In genomic region chr1:185682458-185682750, GRCm38 (mm10) we compare ENCODE assay signal across 12 mouse cellular contexts.
A peak's percentile ranks its signal among the peaks of the same experiment; 100 is the strongest.
DNase-seq lines count a peak whose midpoint lies in the region; ATAC-seq lines count a peak whose summit lies in the region.
"Had no signal": no experiment of that assay in that cellular context is flagged by ENCODE, and none has a peak within 500 bp of the region (broad histone marks: within the 10 kb centered on the region; RNA-seq: fewer than 3 reads in every experiment).

No protein-coding gene starts in this region.

- H3K27ac ChIP-seq in heart, embryonic 11.5 days (ENCODE audit: low read depth, low read length): no peak overlapping the region
- peak overlapping the region; percentile 48 for H3K27ac ChIP-seq in lung, embryonic 16.5 days (ENCODE audit: low read length)
- H3K27ac ChIP-seq in neural tube, embryonic 13.5 days (replicated peaks): 0 out of 2 replicates have a peak overlapping the region, but pooled peaks have one; percentile 9
- H3K27ac ChIP-seq: liver, embryonic 14.5 days; macrophage; midbrain, embryonic 15.5 days had no signal

- H3K36me3 ChIP-seq in heart, embryonic 11.5 days (ENCODE audit: control insufficient read depth, insufficient read depth, low read length): no peaks in the 10 kb centered on the region
- no peaks in the 10 kb centered on the region for H3K36me3 ChIP-seq in lung, embryonic 16.5 days (ENCODE audit: control insufficient read depth, insufficient read depth, low read length)
- H3K36me3 ChIP-seq in neural tube, embryonic 13.5 days: no peaks in the 10 kb centered on the region
- H3K36me3 ChIP-seq: midbrain, embryonic 15.5 days had no signal

- H3K4me2 ChIP-seq in heart, embryonic 11.5 days: no peak overlapping the region
- no peak overlapping the region for H3K4me2 ChIP-seq in lung, embryonic 16.5 days (ENCODE audit: low read depth, low read length)
- no peak overlapping the region for H3K4me2 ChIP-seq in neural tube, embryonic 13.5 days

- intact Hi-C loops in gastrocnemius, postnatal 14 days (cut with DNase I; ENCODE audit: low total_unique reads): loop anchor here (5.0 to 10.0 kb wide), 2 partner anchors 502 to 1040 kb away; no protein-coding TSS in a partner anchor

- H3K9me3 ChIP-seq in heart, embryonic 11.5 days (replicated peaks; ENCODE audit: control insufficient read depth, low read length): no peaks in the 10 kb centered on the region
- H3K9me3 ChIP-seq in lung, embryonic 16.5 days (ENCODE audit: control insufficient read depth, low read length): no peaks in the 10 kb centered on the region
- H3K9me3 ChIP-seq in neural tube, embryonic 13.5 days: no peaks in the 10 kb centered on the region
- H3K9me3 ChIP-seq: midbrain, embryonic 15.5 days had no signal

- no peak for ATAC-seq in heart, embryonic 11.5 days (replicated peaks; ENCODE audit: insufficient number of reproducible peaks, low FRiP score, low TSS enrichment)
- ATAC-seq in lung, embryonic 16.5 days (ENCODE audit: low read depth): no peak
- no peak for ATAC-seq in neural tube, embryonic 13.5 days (ENCODE audit: low read depth)
- no peak for ATAC-seq in erythroid progenitor cell, adult 5-6 weeks (replicated peaks; ENCODE audit: low FRiP score, poor library complexity, severe bottlenecking)
- ATAC-seq: Patski had no signal

- 57% methylated on average over 3 of the region's 3 CpGs for WGBS in heart, embryonic 11.5 days (ENCODE audit: insufficient replicate concordance)
- 48% methylated on average over 3 of the region's 3 CpGs for WGBS in lung, embryonic 16.5 days
- WGBS in neural tube, embryonic 13.5 days: 57% methylated on average over 3 of the region's 3 CpGs

- peak; percentile 6 to 17 for DNase-seq in heart, adult 9 months (ENCODE audit: low spot score in 2 of 2)
- no peak for DNase-seq in lung, adult 18-20 months
- peak; percentile 22 for DNase-seq in gastrocnemius, postnatal 14 days
- no peak for DNase-seq in cerebellum, adult 9-10 months

- H3K4me3 ChIP-seq in heart, embryonic 11.5 days (ENCODE audit: low read depth, low read length): no peak overlapping the region
- H3K4me3 ChIP-seq in lung, embryonic 16.5 days (ENCODE audit: low read length): no peak overlapping the region
- H3K4me3 ChIP-seq in neural tube, embryonic 13.5 days: no peak overlapping the region
- H3K4me3 ChIP-seq: midbrain, embryonic 15.5 days had no signal

- peaks cover 2% of the 10 kb centered on the region; the same call in 1 of the 2 replicates for H3K4me1 ChIP-seq in heart, embryonic 11.5 days (ENCODE audit: control insufficient read depth, insufficient read depth, low read length)
- H3K4me1 ChIP-seq in lung, embryonic 16.5 days (replicated peaks; ENCODE audit: control insufficient read depth, insufficient read depth, low read length): peaks cover 10% of the 10 kb centered on the region
- H3K4me1 ChIP-seq in neural tube, embryonic 13.5 days (replicated peaks): no peaks in the 10 kb centered on the region
- H3K4me1 ChIP-seq: midbrain, embryonic 15.5 days had no signal

- H3K27me3 ChIP-seq in heart, embryonic 11.5 days (ENCODE audit: control insufficient read depth, insufficient read depth, low read length): no peaks in the 10 kb centered on the region
- no peaks in the 10 kb centered on the region for H3K27me3 ChIP-seq in lung, embryonic 16.5 days (ENCODE audit: control insufficient read depth, insufficient read depth, low read depth, low read length)
- no peaks in the 10 kb centered on the region for H3K27me3 ChIP-seq in neural tube, embryonic 13.5 days
- H3K27me3 ChIP-seq: midbrain, embryonic 15.5 days; Patski had no signal

- no peak overlapping the region for H3K9ac ChIP-seq in heart, embryonic 11.5 days (ENCODE audit: low read depth, low read length)
- H3K9ac ChIP-seq in lung, embryonic 16.5 days (ENCODE audit: low read length): no peak overlapping the region; the same call in 1 of the 2 replicates
- H3K9ac ChIP-seq in neural tube, embryonic 13.5 days: no peak overlapping the region
- H3K9ac ChIP-seq: liver, embryonic 14.5 days; midbrain, embryonic 15.5 days had no signal

Comparison
In these comparisons a context has a peak if more than half of its experiments do, and no peak if none do; other contexts are left out.
1. DNase-seq: peak in heart, adult 9 months (2 of 2) and gastrocnemius, postnatal 14 days (single experiment); none in lung, adult 18-20 months (0 of 2) and cerebellum, adult 9-10 months (single experiment).